Mouse (Mus musculus) kidney, adult 2 months (tissue): ENCODE data around the gene Susd3.

Source experiments
- CTCF ChIP-seq: fragments of 200-500 bp; conservative IDR thresholded peaks from 2 replicates; pipeline ENCODE4 v1.5.1; 2011; ENCODE audit warnings: low read depth, mild to moderate bottlenecking, control low read depth, low read length, moderate library complexity, mixed read lengths; ENCODE audit not compliant: insufficient read depth, insufficient read length
- POLR2A ChIP-seq: fragments of 200-500 bp; IDR thresholded peaks from one replicate; pipeline ENCODE4 v1.6.1; 2011; ENCODE audit warnings: low read depth, low read length, control low read depth

- TF ChIP-seq CTCF (no peak), POLR2A (no peak)
Measured at GRCm38 (mm10) chr13:49215128-49215503, 33.4 kb downstream of the Susd3 start.
